Mouse (Mus musculus) hindbrain, embryonic 15.5 days (tissue): ENCODE data around the gene Hist1h4k. TPM values are rescaled to one million over a fixed set of nuclear protein-coding genes. Genes with fewer than 3 reads are reported as not detected.
"Not testable (repeated sequence)": the region's sequence is repeated elsewhere in the genome, so short reads cannot be mapped to it uniquely, and the experiment has no call there.

ENCODE experiments used
- ATAC-seq: fragments of 200-750 bp; cut with Nextera tagmentation; 2 replicates; pipeline ENCODE4 v1.8.0; 2017; ENCODE audit warnings: low read depth, moderate number of reproducible peaks, moderate TSS enrichment; ENCODE audit not compliant: low FRiP score
- H3K27ac ChIP-seq: fragments of 300-500 bp; sonication (generic); replicated peaks from 2 replicates; pipeline ENCODE4 v1.5.1; 2015; ENCODE audit warnings: mild to moderate bottlenecking, inconsistent platforms
- H3K27me3 ChIP-seq: fragments of 300-500 bp; sonication (generic); 2 replicates; pipeline ENCODE4 v1.6.1; 2015; ENCODE audit warnings: control low read depth, inconsistent platforms
- H3K36me3 ChIP-seq: fragments of 300-500 bp; sonication (generic); 2 replicates; pipeline ENCODE4 v1.6.1; 2015; ENCODE audit warnings: control low read depth, inconsistent platforms
- H3K4me1 ChIP-seq: fragments of 300-500 bp; sonication (generic); replicated peaks from 2 replicates; pipeline ENCODE4 v1.6.1; 2015; ENCODE audit warnings: control low read depth, inconsistent platforms
- H3K4me2 ChIP-seq: fragments of 300-500 bp; sonication (generic); 2 replicates; pipeline ENCODE4 v1.6.1; 2015; ENCODE audit warnings: moderate library complexity, mild to moderate bottlenecking, inconsistent platforms
- H3K4me3 ChIP-seq: fragments of 300-500 bp; sonication (generic); 2 replicates; pipeline ENCODE4 v1.5.1; 2015; ENCODE audit warnings: mild to moderate bottlenecking, inconsistent platforms
- H3K9ac ChIP-seq: fragments of 300-500 bp; sonication (generic); 2 replicates; pipeline ENCODE4 v1.6.1; 2015; ENCODE audit warnings: inconsistent platforms
- H3K9me3 ChIP-seq: fragments of 300-500 bp; sonication (generic); 2 replicates; pipeline ENCODE4 v1.6.1; 2016; ENCODE audit warnings: control low read depth, inconsistent platforms
- WGBS: fragments of 180-500 bp; shearing (Covaris S2); methylation state at CpG from one replicate; pipeline ENCODE4 v1.1.7; 2015; 5-methylcytosine and 5-hydroxymethylcytosine counted together
- polyA plus RNA-seq: library from polyadenylated mRNA; unstranded; fragments of >200 nt; fragmentation: Nextera tagmentation; extraction: Ambion mirVana; gene quantifications from 2 replicates; pipeline ENCODE4 v1.2.1, GENCODE M21; 2015

The Hist1h4k gene
- polyA plus RNA-seq, 1 experiment from 2014 or later, result 1.5 TPM

DNA sequence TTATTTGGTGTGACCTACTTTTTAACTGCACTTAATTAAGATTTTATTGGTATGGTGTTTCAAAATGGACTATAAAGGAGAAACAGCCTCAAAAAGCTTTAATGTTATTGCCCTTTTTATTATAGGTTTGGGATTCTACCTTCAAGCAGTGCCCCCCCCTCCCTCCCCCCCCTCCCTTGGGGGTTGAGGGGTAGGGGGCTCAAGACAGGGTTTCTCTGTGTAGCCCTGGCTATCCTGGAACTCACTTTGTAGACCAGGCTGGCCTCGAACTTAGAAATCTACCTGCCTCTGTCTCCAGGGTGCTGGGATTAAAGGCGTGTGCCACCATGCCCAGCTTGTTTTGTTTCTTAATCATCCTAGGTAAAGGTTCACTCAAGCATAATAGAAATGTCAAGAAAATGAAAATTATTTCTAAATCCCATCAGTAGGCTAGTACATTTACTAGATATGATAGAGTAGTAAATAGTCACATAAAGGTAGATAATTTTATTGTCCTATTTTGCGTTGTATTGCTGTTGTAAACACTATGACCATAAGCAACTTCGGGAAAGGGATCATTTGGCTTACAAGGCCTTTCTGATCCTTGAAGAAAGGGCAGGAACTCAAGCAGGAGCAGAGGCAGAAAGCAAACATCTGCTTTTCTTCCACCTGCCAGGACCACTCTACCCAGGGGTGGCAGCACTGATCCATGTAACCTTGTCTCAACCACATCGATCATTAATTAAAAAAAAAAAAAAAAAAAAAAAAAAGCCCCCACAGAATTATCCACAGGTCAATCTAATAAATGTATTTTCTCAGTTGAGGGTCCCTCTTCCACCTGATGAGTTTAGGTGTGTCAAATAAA, 27.1 kb downstream of the Hist1h4k start:
- Histone ChIP-seq H3K4me2 (0 out of 2 replicates have a peak overlapping the region, but pooled peaks have one; percentile 71), H3K4me3 (no peak overlapping the region), H3K4me1 (peaks cover 21% of the 10 kb centered on the region), H3K9me3 (no peaks in the 10 kb centered on the region), H3K36me3 (no peaks in the 10 kb centered on the region), H3K27ac (no peak overlapping the region), H3K9ac (no peak overlapping the region), H3K27me3 (no peaks in the 10 kb centered on the region)
- WGBS, result 33% methylated on average over 5 of the region's 5 CpGs
- no peak for ATAC-seq

DNA sequence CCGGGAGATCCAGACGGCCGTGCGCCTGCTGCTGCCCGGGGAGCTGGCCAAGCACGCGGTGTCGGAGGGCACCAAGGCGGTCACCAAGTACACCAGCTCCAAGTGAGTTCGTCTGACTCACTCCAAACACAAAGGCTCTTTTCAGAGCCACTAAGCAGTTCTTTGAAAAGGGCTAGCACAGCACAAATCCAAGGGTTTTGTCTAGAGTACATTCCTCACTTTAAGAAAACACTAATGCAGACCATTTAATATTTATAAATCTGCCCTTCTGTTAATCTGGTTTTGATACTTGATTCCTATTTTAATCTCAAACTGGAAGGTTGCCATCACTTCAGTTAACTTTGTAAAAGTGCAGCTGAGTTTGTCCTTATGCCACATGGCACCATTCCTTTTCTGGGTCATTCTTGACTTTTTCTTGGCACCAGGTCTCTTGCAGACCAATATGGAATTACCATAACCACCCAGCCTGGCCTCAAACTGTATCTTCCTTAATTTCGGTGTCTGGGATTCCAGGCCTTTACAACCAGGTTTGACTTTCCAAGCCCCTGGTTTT, 27.9 kb downstream of the Hist1h4k start:
- Histone ChIP-seq H3K27ac (peak overlapping the region; percentile 85), H3K36me3 (no peaks in the 10 kb centered on the region), H3K4me2 (peak overlapping the region; percentile 71), H3K9ac (peak overlapping the region; percentile 49), H3K4me3 (peak overlapping the region; percentile 45), H3K27me3 (no peaks in the 10 kb centered on the region), H3K4me1 (peaks cover 25% of the 10 kb centered on the region), H3K9me3 (no peaks in the 10 kb centered on the region)
- ATAC-seq, result no peak; the same call in 1 of the 2 replicates
- 3% methylated on average over 11 of the region's 11 CpGs for WGBS

DNA sequence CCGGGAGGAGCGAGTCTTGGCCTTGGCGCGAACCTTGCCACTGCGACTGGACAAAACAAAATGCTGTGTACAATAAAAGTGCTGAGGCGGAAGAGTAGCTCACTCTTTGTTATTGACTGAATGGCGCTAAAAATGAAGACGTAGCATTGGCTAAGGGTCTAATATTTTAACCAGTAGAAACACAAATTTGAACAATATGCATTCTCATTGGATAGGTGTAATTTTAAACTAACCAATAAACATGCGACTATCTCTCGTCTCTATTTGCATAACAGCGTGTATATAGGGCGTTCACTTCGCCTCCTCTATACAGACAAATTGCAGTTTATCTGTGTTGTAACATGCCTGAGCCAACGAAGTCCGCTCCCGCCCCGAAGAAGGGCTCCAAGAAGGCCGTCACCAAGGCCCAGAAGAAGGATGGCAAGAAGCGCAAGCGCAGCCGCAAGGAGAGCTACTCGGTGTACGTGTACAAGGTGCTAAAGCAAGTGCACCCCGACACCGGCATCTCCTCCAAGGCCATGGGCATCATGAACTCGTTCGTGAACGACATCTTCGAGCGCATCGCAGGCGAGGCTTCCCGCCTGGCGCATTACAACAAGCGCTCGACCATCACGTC, 28.4 kb downstream of the Hist1h4k start, which contains the start of gene Hist1h2bm:
Gene Hist1h2bm, plus strand, starts transcription at position 288 of the 616 bp plus-strand sequence.
- H3K4me1 ChIP-seq, result peaks cover 28% of the 10 kb centered on the region
- not testable (repeated sequence) for H3K27me3 ChIP-seq, H3K9me3 ChIP-seq, H3K36me3 ChIP-seq
- H3K27ac ChIP-seq, result peak within 1 kb of the TSS; percentile 85
- peak; percentile 98 for ATAC-seq
- H3K4me2 ChIP-seq, result peak within 1 kb of the TSS; percentile 71
- H3K9ac ChIP-seq, result peak within 1 kb of the TSS; percentile 49
- WGBS, result under 1% methylated on average over 37 of the region's 37 CpGs
- H3K4me3 ChIP-seq, result peak within 1 kb of the TSS; percentile 45

- 1% methylated on average over 21 of the region's 44 CpGs for WGBS
- Histone ChIP-seq H3K27ac (peak overlapping the region; percentile 85), H3K4me3 (peak overlapping the region; percentile 45), H3K4me1 (peaks cover 30% of the 10 kb centered on the region), H3K4me2 (peak overlapping the region; percentile 71), H3K9ac (0 out of 2 replicates have a peak overlapping the region, but pooled peaks have one; percentile 29)
- H3K9me3 ChIP-seq, H3K36me3 ChIP-seq, H3K27me3 ChIP-seq, ATAC-seq: not testable (repeated sequence)
These were observed 29.1 kb downstream of the Hist1h4k start for GRCm38 (mm10) chr13:21721107-21721756.

DNA sequence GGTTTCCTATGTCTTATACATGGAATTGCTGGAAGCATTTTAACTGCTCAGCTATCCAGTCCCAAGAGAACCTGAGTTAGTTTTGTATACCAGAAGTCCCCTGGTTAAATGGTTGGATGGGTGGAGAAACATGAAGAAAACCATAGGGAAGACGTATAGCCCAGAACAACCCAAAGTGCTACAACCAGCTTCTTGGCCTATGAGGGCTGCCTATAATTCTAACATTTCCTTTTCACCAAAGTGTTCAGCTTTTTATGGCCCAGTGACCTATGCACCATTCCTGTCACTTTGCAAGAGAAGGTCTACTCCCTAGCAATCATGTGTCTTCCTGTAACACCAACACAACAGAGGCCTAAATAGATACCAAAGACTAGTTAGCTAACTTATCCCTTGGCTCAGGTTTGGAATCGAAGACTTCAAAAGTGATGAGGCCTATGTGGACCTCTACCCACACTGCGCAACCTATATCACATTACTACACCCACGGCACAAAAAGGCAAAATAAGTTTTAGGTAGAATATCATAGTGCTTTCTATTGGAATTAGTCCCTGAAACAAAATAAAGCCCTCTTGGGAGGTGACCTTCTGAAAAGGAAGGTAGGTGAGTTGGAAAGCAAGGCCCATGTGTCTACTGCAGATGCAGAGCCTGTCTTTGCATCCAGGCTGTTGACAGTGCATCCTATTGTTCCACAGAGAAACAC, 31.8 kb downstream of the Hist1h4k start:
- Histone ChIP-seq H3K4me3 (peak overlapping the region; percentile 39), H3K9ac (peak overlapping the region; percentile 59), H3K4me1 (peaks cover 39% of the 10 kb centered on the region), H3K27ac (no peak overlapping the region; the same call in 1 of the 2 replicates), H3K4me2 (peak overlapping the region; percentile 77), H3K9me3 (no peaks in the 10 kb centered on the region), H3K36me3 (no peaks in the 10 kb centered on the region), H3K27me3 (no peaks in the 10 kb centered on the region)
- no peak for ATAC-seq
- 66% methylated on average over 4 of the region's 4 CpGs for WGBS

GRCm38 (mm10) chr13:21717397-21718357, 32.6 kb downstream of the Hist1h4k start, which contains the start of gene Hist1h3h:
TSS of gene Hist1h3h (plus strand) at chr13:21717659.
- H3K27me3 ChIP-seq, H3K36me3 ChIP-seq, H3K9me3 ChIP-seq: not testable (repeated sequence)
- Histone ChIP-seq H3K4me2 (peak within 1 kb of the TSS; percentile 77), H3K4me3 (peak within 1 kb of the TSS; percentile 44), H3K27ac (peak within 1 kb of the TSS; percentile 92), H3K4me1 (peaks cover 39% of the 10 kb centered on the region), H3K9ac (peak within 1 kb of the TSS; percentile 59)
- ATAC-seq, result peak; percentile 40
- under 1% methylated on average over 31 of the region's 56 CpGs for WGBS

- not testable (repeated sequence) for H3K27me3 ChIP-seq, ATAC-seq, H3K9me3 ChIP-seq, H3K36me3 ChIP-seq
- H3K9ac ChIP-seq, result peak overlapping the region; percentile 59
- peaks cover 35% of the 10 kb centered on the region for H3K4me1 ChIP-seq
- H3K27ac ChIP-seq, result peak overlapping the region; percentile 92
- peak overlapping the region; percentile 77 for H3K4me2 ChIP-seq
- 2% methylated on average over 11 of the region's 38 CpGs for whole genome bisulfite sequencing
- peak overlapping the region; percentile 44 for H3K4me3 ChIP-seq
These were observed 33.5 kb downstream of the Hist1h4k start for GRCm38 (mm10) chr13:21716540-21717391.

GRCm38 (mm10) chr13:21715864-21716539, 34.3 kb downstream of the Hist1h4k start, which contains the start of the genes Hist1h2bl and Hist1h2ai:
TSS of gene Hist1h2bl (minus strand) at chr13:21716143.
TSS of gene Hist1h2ai (plus strand) at chr13:21716422.
- H3K27ac ChIP-seq, result peak within 1 kb of the TSS; percentile 92
- H3K4me1 ChIP-seq, result peaks cover 39% of the 10 kb centered on the region
- ATAC-seq, result peak; percentile 96
- H3K36me3 ChIP-seq, H3K27me3 ChIP-seq, H3K9me3 ChIP-seq: not testable (repeated sequence)
- WGBS, result under 1% methylated on average over 34 of the region's 50 CpGs
- H3K9ac ChIP-seq, result peak within 1 kb of the TSS; percentile 59
- H3K4me3 ChIP-seq, result peak within 1 kb of the TSS; percentile 44
- peak within 1 kb of the TSS; percentile 77 for H3K4me2 ChIP-seq

DNA sequence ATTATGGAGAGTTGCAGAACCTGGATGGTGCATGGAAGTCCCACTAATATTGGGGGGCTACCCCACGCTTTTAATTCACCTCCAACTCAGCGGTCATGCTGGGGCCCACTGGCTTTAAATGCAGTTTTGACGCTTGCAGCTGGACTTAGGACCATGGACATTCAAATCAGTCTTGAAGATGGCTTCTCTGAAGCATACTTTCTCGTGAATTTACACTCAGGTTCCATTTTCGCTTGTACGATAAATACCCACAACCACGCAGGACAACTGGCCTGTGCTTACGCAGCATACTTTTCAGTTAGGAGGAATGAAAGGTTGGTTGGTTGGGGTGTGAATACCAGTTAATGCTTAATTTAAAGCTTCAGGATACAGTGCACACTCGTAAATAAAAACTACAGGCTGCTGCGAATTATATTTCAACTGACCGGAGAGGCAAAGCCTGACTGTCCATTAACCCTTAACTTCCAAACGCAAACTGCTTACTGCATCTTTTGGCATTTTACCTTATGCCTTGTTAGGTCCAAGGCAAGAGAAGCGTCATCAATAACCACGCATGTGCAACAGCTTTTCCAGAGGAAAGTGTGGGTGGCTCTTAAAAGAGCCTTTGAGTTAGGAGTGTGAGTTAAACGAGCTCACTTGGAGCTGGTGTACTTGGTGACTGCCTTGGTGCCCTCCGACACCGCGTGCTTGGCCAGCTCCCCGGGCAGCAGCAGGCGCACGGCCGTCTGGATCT, 35.0 kb downstream of the Hist1h4k start:
- H3K27me3 ChIP-seq, result no peaks in the 10 kb centered on the region
- peaks cover 36% of the 10 kb centered on the region for H3K4me1 ChIP-seq
- H3K9me3 ChIP-seq, result no peaks in the 10 kb centered on the region
- peak overlapping the region; percentile 77 for H3K4me2 ChIP-seq
- peak overlapping the region; percentile 92 for H3K27ac ChIP-seq
- no peaks in the 10 kb centered on the region for H3K36me3 ChIP-seq
- ATAC-seq, result no peak
- WGBS, result under 1% methylated on average over 22 of the region's 22 CpGs
- peak overlapping the region; percentile 44 for H3K4me3 ChIP-seq
- H3K9ac ChIP-seq, result peak overlapping the region; percentile 42
